Mouse (Mus musculus): ENCODE measurements at regions not wholly inside any gene's neighbourhood (a gene's known extent, or its start where the extent isn't known, plus 50 kb on each side); places are given as distances from the start of the nearest gene placed in this dataset.

DNA sequence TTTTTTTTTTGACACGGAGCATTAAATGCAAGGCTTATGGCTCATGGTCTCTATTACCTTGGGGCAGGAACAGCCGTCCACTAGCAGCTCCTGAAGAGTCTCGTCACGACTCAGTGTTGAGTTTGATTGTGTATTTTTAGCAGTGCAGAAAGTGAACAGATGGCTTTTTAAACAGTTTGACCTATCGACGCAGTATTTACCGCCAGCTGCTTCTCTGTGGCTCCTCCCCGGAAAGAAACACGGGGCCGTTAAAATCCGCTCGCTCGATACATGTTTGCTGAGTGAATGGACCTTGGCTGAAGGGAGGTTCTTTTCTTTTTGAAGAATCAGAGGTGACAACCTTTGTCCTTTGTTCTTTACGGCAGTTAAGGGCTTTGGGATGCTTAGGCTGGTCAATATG, 401.3 kb upstream of the Kcnab2 start:
- Histone ChIP-seq H3K27me3 (ENCODE audit: control insufficient read depth in 1 of 2, insufficient read depth in 2 of 2, low read length in 2 of 2) (no peaks in the 10 kb centered on the region), H3K79me2 (ENCODE audit: control insufficient read depth, insufficient read depth, low read length, poor library complexity) (no peaks in the 10 kb centered on the region), H3K36me3 (ENCODE audit: control insufficient read depth in 1 of 2, insufficient read depth in 2 of 2, low read length in 2 of 2) (no peaks in the 10 kb centered on the region), H3K4me3 (ENCODE audit: control insufficient read depth in 1 of 2, insufficient read depth in 1 of 2, low read depth in 2 of 2, low read length in 2 of 2) (no peak overlapping the region), H3K9me3 (replicated peaks; ENCODE audit: insufficient read depth, low read length) (no peaks in the 10 kb centered on the region), H3K9ac (ENCODE audit: control insufficient read depth, low read depth, low read length, poor library complexity, severe bottlenecking) (no peak overlapping the region), H3K27ac (ENCODE audit: control insufficient read depth, low read depth, low read length) (no peak overlapping the region), H3K4me1 (ENCODE audit: control insufficient read depth in 1 of 2, insufficient read depth in 2 of 2, low read length in 2 of 2) (no peaks in the 10 kb centered on the region)
- DNase-seq (ENCODE audit: low read depth, low spot score): no peak
- TF ChIP-seq MYB (IDR thresholded peaks at IDR 0.05; ENCODE audit: low read depth, low read length) (no peak), CTCF (IDR thresholded peaks at IDR 0.05 in 2 of 3, conservative IDR thresholded peaks at IDR 0.05 in 1 of 3; ENCODE audit: control insufficient read depth in 1 of 3, insufficient read depth in 1 of 3, low read depth in 2 of 3, low read length in 3 of 3, poor library complexity in 1 of 3, severe bottlenecking in 1 of 3) (no peak), SMC3 (IDR thresholded peaks at IDR 0.05; ENCODE audit: low read depth, low read length) (no peak)

DNA sequence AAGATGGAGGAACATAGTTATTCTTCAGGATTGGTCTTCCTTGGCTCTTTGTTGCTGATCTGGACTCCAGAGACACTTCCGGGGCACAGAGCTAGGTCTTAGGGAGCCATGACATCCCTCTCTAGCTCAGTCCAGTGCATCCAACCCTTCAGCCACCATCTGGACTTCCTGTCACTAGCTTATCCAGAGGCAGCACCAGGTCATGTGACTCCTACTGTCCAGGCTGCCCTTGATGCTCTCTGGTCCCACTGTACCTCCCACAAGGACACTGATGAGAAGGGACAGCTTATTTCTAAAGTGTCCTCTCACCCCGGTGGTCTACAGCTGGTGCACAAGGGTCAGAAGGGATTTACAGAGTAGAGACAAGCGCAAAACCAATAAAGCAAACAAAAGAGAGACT, 400.7 kb upstream of the Kcnab2 start:
- Histone ChIP-seq H3K9ac (ENCODE audit: control insufficient read depth, low read depth, low read length, poor library complexity, severe bottlenecking) (no peak overlapping the region), H3K27ac (ENCODE audit: control insufficient read depth, low read depth, low read length) (no peak overlapping the region), H3K4me1 (ENCODE audit: control insufficient read depth in 1 of 2, insufficient read depth in 2 of 2, low read length in 2 of 2) (no peaks in the 10 kb centered on the region), H3K27me3 (ENCODE audit: control insufficient read depth in 1 of 2, insufficient read depth in 2 of 2, low read length in 2 of 2) (no peaks in the 10 kb centered on the region), H3K79me2 (ENCODE audit: control insufficient read depth, insufficient read depth, low read length, poor library complexity) (no peaks in the 10 kb centered on the region), H3K9me3 (replicated peaks; ENCODE audit: insufficient read depth, low read length) (no peaks in the 10 kb centered on the region), H3K36me3 (ENCODE audit: control insufficient read depth in 1 of 2, insufficient read depth in 2 of 2, low read length in 2 of 2) (no peaks in the 10 kb centered on the region), H3K4me3 (ENCODE audit: control insufficient read depth in 1 of 2, insufficient read depth in 1 of 2, low read depth in 2 of 2, low read length in 2 of 2) (no peak overlapping the region)
- no peak for TF ChIP-seq KAT2A (conservative IDR thresholded peaks at IDR 0.05; ENCODE audit: low read depth, low read length)
- no peak for TF ChIP-seq POLR2AphosphoS5 (IDR thresholded peaks at IDR 0.05; ENCODE audit: borderline replicate concordance, low read depth, low read length)
- TF ChIP-seq HCFC1 (IDR thresholded peaks at IDR 0.05; ENCODE audit: low read depth, low read length): no peak
- TF ChIP-seq GATA1 (IDR thresholded peaks at IDR 0.05; ENCODE audit: low read depth, low read length): no peak
- TF ChIP-seq NELFE (IDR thresholded peaks at IDR 0.05; ENCODE audit: low read depth, low read length): no peak
- no peak for TF ChIP-seq EP300 (IDR thresholded peaks at IDR 0.05; ENCODE audit: low read depth in 1 of 2, low read length in 2 of 2)
- no peak for TF ChIP-seq NRF1 (IDR thresholded peaks at IDR 0.05; ENCODE audit: insufficient read depth, low read depth, low read length, poor library complexity, severe bottlenecking)
- TF ChIP-seq USF1 (IDR thresholded peaks at IDR 0.05; ENCODE audit: low read depth, low read length): no peak
- no peak for TF ChIP-seq USF2 (IDR thresholded peaks at IDR 0.05; ENCODE audit: borderline replicate concordance in 1 of 2, insufficient read depth in 1 of 2, low read depth in 1 of 2, low read length in 2 of 2)
- no peak for TF ChIP-seq MYC (IDR thresholded peaks at IDR 0.05; ENCODE audit: low read depth, low read length)
- TF ChIP-seq MYB (IDR thresholded peaks at IDR 0.05; ENCODE audit: low read depth, low read length): no peak
- no peak for TF ChIP-seq POLR2A (IDR thresholded peaks at IDR 0.05; ENCODE audit: control insufficient read depth in 1 of 2, insufficient read depth in 1 of 2, low read depth in 1 of 2, low read length in 2 of 2, poor library complexity in 1 of 2)
- DNase-seq (ENCODE audit: low read depth, low spot score): no peak

GRCm38 (mm10) chr4:152870046-152870445, 392.4 kb upstream of the Kcnab2 start:
- TF ChIP-seq POLR2AphosphoS5 (IDR thresholded peaks at IDR 0.05; ENCODE audit: borderline replicate concordance, low read depth, low read length) (no peak), TAL1 (IDR thresholded peaks at IDR 0.05; ENCODE audit: low read length) (no peak), POLR2A (IDR thresholded peaks at IDR 0.05; ENCODE audit: control insufficient read depth in 1 of 2, insufficient read depth in 1 of 2, low read depth in 1 of 2, low read length in 2 of 2, poor library complexity in 1 of 2) (no peak)
- no peak overlapping the region for H3K27ac ChIP-seq (ENCODE audit: control insufficient read depth, low read depth, low read length)
- H3K9ac ChIP-seq (ENCODE audit: control insufficient read depth, low read depth, low read length, poor library complexity, severe bottlenecking): no peak overlapping the region
- no peaks in the 10 kb centered on the region for H3K36me3 ChIP-seq (ENCODE audit: control insufficient read depth in 1 of 2, insufficient read depth in 2 of 2, low read length in 2 of 2)
- no peaks in the 10 kb centered on the region for H3K79me2 ChIP-seq (ENCODE audit: control insufficient read depth, insufficient read depth, low read length, poor library complexity)
- no peak for DNase-seq (ENCODE audit: low read depth, low spot score)
- H3K4me1 ChIP-seq (ENCODE audit: control insufficient read depth in 1 of 2, insufficient read depth in 2 of 2, low read length in 2 of 2): no peaks in the 10 kb centered on the region
- H3K4me3 ChIP-seq (ENCODE audit: control insufficient read depth in 1 of 2, insufficient read depth in 1 of 2, low read depth in 2 of 2, low read length in 2 of 2): no peak overlapping the region
- no peaks in the 10 kb centered on the region for H3K9me3 ChIP-seq (replicated peaks; ENCODE audit: insufficient read depth, low read length)
- H3K27me3 ChIP-seq (ENCODE audit: control insufficient read depth in 1 of 2, insufficient read depth in 2 of 2, low read length in 2 of 2): no peaks in the 10 kb centered on the region
